Mouse (Mus musculus) heart, adult 9 months (tissue): ENCODE measurements around the gene Lrmda.

Experiments
- DNase-seq, 2 experiments: peaks; one replicate each; pipeline ENCODE4 v3.0.0; 2022; ENCODE audit warnings: low spot score in 2 of 2

The Lrmda gene

GRCm38 (mm10) chr14:22864132-22864531, 844.6 kb downstream of the Lrmda start:
- DNase-seq: no peak

GRCm38 (mm10) chr14:22874584-22874983, 855.1 kb downstream of the Lrmda start:
- no peak for DNase-seq

- no peak for DNase-seq
These were observed 867.7 kb downstream of the Lrmda start for GRCm38 (mm10) chr14:22887182-22887581.

GRCm38 (mm10) chr14:22899312-22899711, 879.8 kb downstream of the Lrmda start:
- no peak for DNase-seq

- no peak for DNase-seq
These were observed 882.6 kb downstream of the Lrmda start for GRCm38 (mm10) chr14:22902116-22902515.

GRCm38 (mm10) chr14:22902914-22903313, 883.4 kb downstream of the Lrmda start:
- DNase-seq: no peak

- DNase-seq: peak; percentile 36 to 64
These were observed 886.5 kb downstream of the Lrmda start for GRCm38 (mm10) chr14:22905741-22906667.

GRCm38 (mm10) chr14:22906716-22907115, 887.2 kb downstream of the Lrmda start:
- DNase-seq: peak in 1 of 2 experiments; percentile 26

- DNase-seq: no peak
These were observed 887.7 kb downstream of the Lrmda start for GRCm38 (mm10) chr14:22907221-22907620.

- no peak for DNase-seq
These were observed 888.5 kb downstream of the Lrmda start for GRCm38 (mm10) chr14:22908006-22908405.

GRCm38 (mm10) chr14:22915463-22915862, 896.0 kb downstream of the Lrmda start:
- DNase-seq: no peak

GRCm38 (mm10) chr14:22918499-22918898, 899.0 kb downstream of the Lrmda start:
- DNase-seq: no peak

- DNase-seq: no peak
These were observed 899.4 kb downstream of the Lrmda start for GRCm38 (mm10) chr14:22918931-22919330.

GRCm38 (mm10) chr14:22921152-22921551, 901.6 kb downstream of the Lrmda start:
- DNase-seq: no peak

- peak; percentile 38 to 58 for DNase-seq
These were observed 902.3 kb downstream of the Lrmda start for GRCm38 (mm10) chr14:22921796-22922195.

- DNase-seq: no peak
These were observed 903.1 kb downstream of the Lrmda start for GRCm38 (mm10) chr14:22922571-22922970.

GRCm38 (mm10) chr14:22923251-22923650, 903.7 kb downstream of the Lrmda start:
- no peak for DNase-seq

- no peak for DNase-seq
These were observed 908.8 kb downstream of the Lrmda start for GRCm38 (mm10) chr14:22928263-22928662.

GRCm38 (mm10) chr14:22928683-22929082, 909.2 kb downstream of the Lrmda start:
- no peak for DNase-seq

- no peak for DNase-seq
These were observed 910.1 kb downstream of the Lrmda start for GRCm38 (mm10) chr14:22929585-22929984.

GRCm38 (mm10) chr14:22930488-22931046, 911.1 kb downstream of the Lrmda start:
- no peak for DNase-seq

- DNase-seq: no peak
These were observed 911.8 kb downstream of the Lrmda start for GRCm38 (mm10) chr14:22931114-22931822.
